Mouse (Mus musculus) kidney, adult 2 months (tissue): ENCODE results near the gene Lrmp. TPM values are rescaled to one million over a fixed set of nuclear protein-coding genes. Genes with fewer than 3 reads are reported as not detected.

Experiments used
- DNase-seq: peaks from one replicate; pipeline ENCODE4 v3.0.0; 2021
- H3K27ac ChIP-seq: fragments of 200-500 bp; 2 replicates; pipeline ENCODE4 v1.5.1; 2012; ENCODE audit warnings: low read depth, low read length, control low read depth, inconsistent platforms; ENCODE audit not compliant: insufficient read depth
- H3K27me3 ChIP-seq: fragments of 200-500 bp; replicated peaks from 2 replicates; pipeline ENCODE4 v1.6.1; 2012; ENCODE audit warnings: mild to moderate bottlenecking, moderate library complexity, low read length, inconsistent platforms; ENCODE audit not compliant: control insufficient read depth, insufficient read depth
- H3K36me3 ChIP-seq: fragments of 200-500 bp; 2 replicates; pipeline ENCODE4 v1.6.1; 2012; ENCODE audit warnings: mild to moderate bottlenecking, moderate library complexity, low read length, inconsistent platforms; ENCODE audit not compliant: control insufficient read depth, insufficient read depth
- H3K4me1 ChIP-seq: fragments of 200-500 bp; 2 replicates; pipeline ENCODE4 v1.6.1; 2011; ENCODE audit warnings: low read length; ENCODE audit not compliant: control insufficient read depth, insufficient read depth
- H3K4me3 ChIP-seq: fragments of 200-500 bp; 2 replicates; pipeline ENCODE4 v1.5.1; 2011; ENCODE audit warnings: mild to moderate bottlenecking, low read depth, low read length, control low read depth; ENCODE audit not compliant: insufficient read depth
- CTCF ChIP-seq: fragments of 200-500 bp; conservative IDR thresholded peaks from 2 replicates; pipeline ENCODE4 v1.5.1; 2011; ENCODE audit warnings: low read depth, mild to moderate bottlenecking, control low read depth, low read length, moderate library complexity, mixed read lengths; ENCODE audit not compliant: insufficient read depth, insufficient read length
- POLR2A ChIP-seq: fragments of 200-500 bp; IDR thresholded peaks from one replicate; pipeline ENCODE4 v1.6.1; 2011; ENCODE audit warnings: low read depth, low read length, control low read depth
- WGBS: fragments of 180-500 bp; shearing (Covaris S2); methylation state at CpG from one replicate; pipeline ENCODE4 v1.1.7; 2018; 5-methylcytosine and 5-hydroxymethylcytosine counted together
- polyA plus RNA-seq: library from polyadenylated mRNA; depleted of rRNA; stranded (reverse); fragments of >200 nt; gene quantifications from 2 replicates; pipeline ENCODE4 v1.2.3, GENCODE M21; 2012

Gene Lrmp
- polyA plus RNA-seq, 1 experiment = 6.4 TPM

DNA sequence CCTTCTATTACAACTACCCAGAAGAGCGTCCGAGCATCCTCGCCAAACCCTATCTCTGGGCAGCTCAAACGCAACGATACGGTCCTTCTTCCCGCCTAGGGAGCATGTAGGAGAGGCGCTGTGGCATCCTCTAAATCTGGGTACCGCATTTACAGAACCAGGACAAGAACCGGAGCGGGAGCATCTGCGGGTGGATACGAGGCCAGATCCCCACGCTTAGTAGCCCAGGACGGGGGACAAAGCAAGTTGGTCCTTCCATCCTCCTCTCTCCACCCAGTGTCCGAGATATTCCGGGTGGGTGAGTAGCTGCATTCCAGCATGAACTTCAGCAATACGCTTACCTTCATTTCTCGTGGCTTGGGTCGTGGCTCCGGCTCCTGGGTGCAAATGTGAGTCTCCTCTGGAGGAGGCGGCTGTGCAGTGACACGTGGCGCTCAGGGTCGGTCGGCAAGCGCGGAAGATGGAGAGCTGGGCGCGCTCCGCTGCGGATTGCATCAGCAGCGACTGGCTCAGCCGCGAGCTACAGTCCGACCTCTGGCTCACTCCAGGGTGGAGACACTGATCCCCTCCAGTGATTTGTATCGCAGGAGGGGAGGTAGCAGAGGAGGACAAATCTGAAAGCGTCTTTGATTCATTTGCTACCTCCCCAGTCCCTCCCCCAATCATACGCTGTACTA is 39.8 kb upstream of the Lrmp start, which contains the start of gene Bcat1:
Gene Bcat1, minus strand, starts transcription at position 637 of the 677 bp plus-strand sequence.
- peak within 1 kb of the TSS; percentile 7; the same call in 1 of the 2 replicates for H3K4me3 ChIP-seq
- no peak for TF ChIP-seq CTCF
- TF ChIP-seq POLR2A = no peak
- no peak within 1 kb of the TSS for H3K27ac ChIP-seq
- WGBS = 2% methylated on average over 39 of the region's 39 CpGs
- no peaks in the 10 kb centered on the region for H3K27me3 ChIP-seq
- no peaks in the 10 kb centered on the region for H3K4me1 ChIP-seq
- no peaks in the 10 kb centered on the region for H3K36me3 ChIP-seq
- no peak for DNase-seq

DNA sequence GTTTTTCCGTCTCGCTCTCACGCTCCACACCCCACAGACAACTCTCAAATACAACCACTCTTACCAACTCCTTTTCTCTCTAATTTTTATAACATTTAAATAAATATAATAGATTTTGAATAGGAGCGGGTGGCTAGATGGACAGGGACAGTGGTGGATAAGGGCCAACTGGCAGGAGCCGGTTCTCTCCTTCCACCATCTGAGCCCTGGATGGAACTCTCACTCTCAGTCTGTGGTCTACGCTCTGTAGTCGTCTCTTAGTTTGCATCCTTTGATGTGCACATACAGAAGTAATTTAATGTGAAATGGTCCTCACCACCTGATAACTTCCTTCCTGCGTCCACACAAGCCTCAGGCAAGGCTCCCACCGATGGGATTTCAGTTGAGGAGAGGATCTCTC is 39.2 kb upstream of the Lrmp start:
- no peaks in the 10 kb centered on the region for H3K4me1 ChIP-seq
- H3K36me3 ChIP-seq = no peaks in the 10 kb centered on the region
- no peaks in the 10 kb centered on the region for H3K27me3 ChIP-seq
- no peak for TF ChIP-seq POLR2A
- TF ChIP-seq CTCF = no peak
- H3K4me3 ChIP-seq = no peak overlapping the region
- H3K27ac ChIP-seq = no peak overlapping the region
- DNase-seq = no peak
- 32% methylated on average over 9 of the region's 9 CpGs for WGBS

DNA sequence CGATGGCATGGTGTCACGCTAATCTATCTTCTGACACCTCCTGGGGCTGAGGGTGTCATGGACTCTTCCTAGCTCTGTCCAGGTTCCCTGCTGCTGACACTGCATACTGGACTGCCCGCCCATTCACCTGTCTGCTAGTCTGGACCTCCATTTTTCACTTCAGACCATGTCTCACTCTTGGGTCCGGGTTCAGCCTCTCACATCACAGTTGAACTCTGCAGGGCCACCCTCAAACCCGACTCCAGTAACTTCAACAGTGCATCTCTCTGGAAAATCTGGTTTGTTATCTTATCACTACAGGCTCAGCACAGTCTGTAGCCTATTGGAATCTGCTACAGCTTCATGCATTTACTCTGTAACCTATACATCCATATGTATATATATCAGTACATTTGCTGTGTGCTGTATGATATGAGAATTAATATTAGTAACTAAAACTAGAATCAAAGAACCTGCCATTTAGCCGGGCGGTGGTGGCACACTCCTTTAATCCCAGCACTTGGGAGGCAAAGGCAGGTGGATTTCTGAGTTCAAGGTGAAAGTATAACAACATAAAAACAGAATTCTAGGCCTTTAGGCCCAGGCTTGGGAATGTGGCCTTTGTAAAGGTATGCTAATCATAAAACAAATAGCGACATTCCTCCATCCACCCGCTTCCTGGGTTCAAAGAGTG is 36.2 kb upstream of the Lrmp start:
- no peak overlapping the region for H3K27ac ChIP-seq
- no peaks in the 10 kb centered on the region for H3K27me3 ChIP-seq
- H3K4me3 ChIP-seq = no peak overlapping the region
- DNase-seq = no peak
- no peaks in the 10 kb centered on the region for H3K4me1 ChIP-seq
- no peak for TF ChIP-seq CTCF
- TF ChIP-seq POLR2A = no peak
- 78% methylated on average over 9 of the region's 9 CpGs for WGBS
- no peaks in the 10 kb centered on the region for H3K36me3 ChIP-seq

DNA sequence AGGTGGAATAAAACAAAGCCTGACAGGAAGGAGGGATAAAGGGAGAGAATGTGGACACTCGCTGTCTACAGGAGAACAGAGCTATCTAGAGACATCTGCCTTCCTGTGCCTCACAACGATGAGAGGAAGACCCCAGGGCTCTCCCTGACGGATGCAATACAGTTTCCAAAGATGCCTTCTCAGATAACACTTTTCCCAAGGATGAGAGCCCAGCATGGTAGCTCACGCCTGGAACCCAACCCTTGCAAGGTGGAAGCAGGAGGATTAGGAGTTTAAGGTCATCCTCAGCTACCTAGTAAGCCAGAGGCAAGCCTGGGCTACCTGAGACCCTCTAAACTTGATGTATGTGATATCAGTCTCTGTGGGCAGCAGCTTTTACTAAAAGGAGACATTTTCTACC is 33.7 kb upstream of the Lrmp start:
- Histone ChIP-seq H3K27me3 (no peaks in the 10 kb centered on the region), H3K36me3 (no peaks in the 10 kb centered on the region), H3K27ac (no peak overlapping the region), H3K4me3 (no peak overlapping the region), H3K4me1 (no peaks in the 10 kb centered on the region)
- DNase-seq = no peak
- 48% methylated on average over 4 of the region's 4 CpGs for WGBS
- TF ChIP-seq POLR2A (no peak), CTCF (no peak)

DNA sequence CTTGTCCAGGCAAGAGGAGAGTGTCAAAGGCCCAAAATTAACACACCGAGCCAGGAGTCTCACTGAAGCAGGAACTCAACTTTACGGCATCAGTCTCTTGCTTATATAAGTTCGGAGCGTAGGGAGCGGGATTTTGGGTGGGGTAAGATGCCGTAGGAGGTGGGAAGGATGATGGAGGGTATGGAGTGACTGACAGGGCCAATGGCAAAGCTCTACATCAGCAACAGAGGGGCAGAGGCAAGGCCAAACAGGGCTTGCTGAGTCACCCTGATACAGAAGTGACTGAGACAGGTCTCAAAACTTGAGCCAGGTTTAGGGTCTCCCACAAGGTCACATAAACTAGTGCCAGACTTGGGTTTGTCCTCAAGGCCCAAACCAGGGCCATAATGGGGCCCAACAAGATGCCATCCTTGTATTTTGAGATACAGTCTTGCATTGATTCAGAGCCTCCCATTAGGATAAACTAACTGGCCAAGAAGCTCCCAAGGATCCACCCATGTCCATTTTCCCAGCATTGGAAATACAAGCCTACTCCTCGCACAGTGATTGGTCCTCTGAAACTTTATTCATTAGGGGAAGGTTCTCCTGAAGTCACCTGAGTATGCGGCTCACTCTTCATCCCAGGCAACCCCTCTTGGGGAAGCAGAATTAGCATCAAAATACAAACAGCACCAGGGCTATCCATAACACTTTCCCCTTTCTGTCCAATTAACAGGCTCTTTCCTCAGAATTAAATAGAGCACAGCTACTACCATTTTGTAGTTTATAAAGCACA is 30.9 kb upstream of the Lrmp start:
- Histone ChIP-seq H3K36me3 (no peaks in the 10 kb centered on the region), H3K27me3 (no peaks in the 10 kb centered on the region), H3K4me1 (no peaks in the 10 kb centered on the region), H3K27ac (no peak overlapping the region), H3K4me3 (no peak overlapping the region)
- 95% methylated on average over 8 of the region's 8 CpGs for WGBS
- TF ChIP-seq CTCF = no peak
- TF ChIP-seq POLR2A = no peak
- no peak for DNase-seq

DNA sequence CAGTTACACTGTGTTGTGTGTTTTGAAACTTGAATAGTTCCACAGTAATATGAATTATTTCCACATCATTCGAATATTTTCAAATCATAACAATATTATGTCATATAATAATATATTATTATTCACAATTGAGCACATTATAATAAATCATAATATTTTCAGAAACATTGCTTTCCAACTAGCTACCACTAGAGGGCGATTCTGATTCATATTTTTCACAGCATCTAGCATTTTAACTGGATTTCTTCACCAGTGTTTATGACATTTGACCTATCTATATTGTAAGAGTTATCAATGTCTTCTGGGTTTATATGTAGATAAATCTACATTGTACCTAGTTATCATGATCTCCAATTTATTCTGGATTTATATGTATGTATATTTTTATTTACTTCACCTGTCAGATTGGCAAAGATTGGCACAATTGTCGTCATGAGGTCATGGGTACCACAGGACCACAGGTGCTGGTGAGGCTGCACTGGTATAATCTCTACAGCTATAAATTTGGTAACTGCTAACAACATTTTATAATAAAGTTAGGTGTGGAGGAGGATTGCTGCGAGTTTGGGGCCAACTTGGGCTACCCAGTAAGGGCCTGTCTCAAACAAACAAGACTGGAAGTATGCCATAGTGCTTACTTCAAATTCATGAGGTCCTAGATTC is 26.9 kb upstream of the Lrmp start:
- H3K36me3 ChIP-seq = no peaks in the 10 kb centered on the region
- peak; percentile 16 for DNase-seq
- TF ChIP-seq CTCF = no peak
- no peak for TF ChIP-seq POLR2A
- no peaks in the 10 kb centered on the region; the same call in 1 of the 2 replicates for H3K27me3 ChIP-seq
- H3K27ac ChIP-seq = no peak overlapping the region
- H3K4me1 ChIP-seq = no peaks in the 10 kb centered on the region
- no peak overlapping the region for H3K4me3 ChIP-seq
- 52% methylated on average over 4 of the region's 4 CpGs for WGBS
